Mouse (Mus musculus): ENCODE measurements at regions not wholly inside any gene's neighbourhood (a gene's known extent, or its start where the extent isn't known, plus 50 kb on each side); places are given as distances from the start of the nearest gene placed in this dataset.
A peak's percentile ranks its signal among the peaks of the same experiment; 100 is the strongest.

- DNase-seq (ENCODE audit: low spot score in 2 of 2) = no peak
Observed at GRCm38 (mm10) chr14:76188105-76188645, 77.5 kb downstream of the Nufip1 start.

- DNase-seq (ENCODE audit: low spot score in 2 of 2) = no peak
Observed at GRCm38 (mm10) chr14:76195324-76195723, 84.6 kb downstream of the Nufip1 start.

- DNase-seq (ENCODE audit: low spot score in 2 of 2) = no peak
Observed at GRCm38 (mm10) chr14:76197357-76197756, 86.7 kb downstream of the Nufip1 start.

- DNase-seq (ENCODE audit: low spot score in 2 of 2) = no peak
Observed at GRCm38 (mm10) chr14:76198406-76198805, 87.7 kb downstream of the Nufip1 start.

- no peak for DNase-seq (ENCODE audit: low spot score in 2 of 2)
Observed at GRCm38 (mm10) chr14:76202595-76202994, 91.9 kb downstream of the Nufip1 start.

GRCm38 (mm10) chr14:76203135-76203534, 92.4 kb downstream of the Nufip1 start:
- no peak for DNase-seq (ENCODE audit: low spot score in 2 of 2)

GRCm38 (mm10) chr14:76216446-76217177, 105.9 kb downstream of the Nufip1 start:
- DNase-seq (ENCODE audit: low spot score in 2 of 2) = no peak

GRCm38 (mm10) chr14:76217178-76217500, 106.4 kb downstream of the Nufip1 start:
- DNase-seq (ENCODE audit: low spot score in 2 of 2) = no peak

- no peak for DNase-seq (ENCODE audit: low spot score in 2 of 2)
Observed at GRCm38 (mm10) chr14:76217571-76218256, 107.0 kb downstream of the Nufip1 start.

GRCm38 (mm10) chr14:76220952-76221351, 110.3 kb downstream of the Nufip1 start:
- peak; percentile 8 to 11 for DNase-seq (ENCODE audit: low spot score in 2 of 2)

GRCm38 (mm10) chr14:76221617-76222319, 111.1 kb downstream of the Nufip1 start:
- no peak for DNase-seq (ENCODE audit: low spot score in 2 of 2)

- no peak for DNase-seq (ENCODE audit: low spot score in 2 of 2)
Observed at GRCm38 (mm10) chr14:76222320-76222626, 111.6 kb downstream of the Nufip1 start.

GRCm38 (mm10) chr14:76223036-76223650, 112.5 kb downstream of the Nufip1 start:
- no peak for DNase-seq (ENCODE audit: low spot score in 2 of 2)

- no peak for DNase-seq (ENCODE audit: low spot score in 2 of 2)
Observed at GRCm38 (mm10) chr14:76223903-76224302, 113.2 kb downstream of the Nufip1 start.

- DNase-seq (ENCODE audit: low spot score in 2 of 2) = no peak
Observed at GRCm38 (mm10) chr14:76225532-76225931, 114.8 kb downstream of the Nufip1 start.

GRCm38 (mm10) chr14:76226621-76227297, 116.1 kb downstream of the Nufip1 start:
- no peak for DNase-seq (ENCODE audit: low spot score in 2 of 2)

- no peak for DNase-seq (ENCODE audit: low spot score in 2 of 2)
Observed at GRCm38 (mm10) chr14:76228968-76229555, 118.4 kb downstream of the Nufip1 start.

- DNase-seq (ENCODE audit: low spot score in 2 of 2) = no peak
Observed at GRCm38 (mm10) chr14:76239856-76240493, 129.3 kb downstream of the Nufip1 start.

GRCm38 (mm10) chr14:76243581-76244337, 133.1 kb downstream of the Nufip1 start:
- no peak for DNase-seq (ENCODE audit: low spot score in 2 of 2)

Measured in right cerebral cortex, adult 2 months (tissue).